Mouse (Mus musculus) C2C12 (cell line): Measurements from ENCODE around the gene Vmn1r229.

Source experiments
- CTCF ChIP-seq: IDR thresholded peaks from one replicate; pipeline ENCODE4 v1.5.1; 2011; ENCODE audit not compliant: control insufficient read depth, insufficient read depth, insufficient read length
- FOSL1 ChIP-seq: IDR thresholded peaks from one replicate; pipeline ENCODE4 v1.8.0; 2011; ENCODE audit warnings: mild to moderate bottlenecking, low read length; ENCODE audit not compliant: poor library complexity, insufficient read depth, severe bottlenecking
- MAX ChIP-seq: IDR thresholded peaks from one replicate; pipeline ENCODE4 v1.6.1; 2011; ENCODE audit warnings: mild to moderate bottlenecking, control low read depth
- MYOD1 ChIP-seq: IDR thresholded peaks from one replicate; pipeline ENCODE4 v1.6.1; 2011; ENCODE audit warnings: low read depth; ENCODE audit not compliant: control insufficient read depth, insufficient read length

- TF ChIP-seq MYOD1: no peak
- no peak for TF ChIP-seq CTCF
- TF ChIP-seq FOSL1: no peak
- no peak for TF ChIP-seq MAX
Measured at GRCm38 (mm10) chr17:20840144-20840543, 28.8 kb downstream of the Vmn1r229 start, which contains the start of gene Vmn1r230.
